Mouse (Mus musculus) v-Abl transformed pro-B cells (cell line): Measurements from ENCODE around the gene Gfi1b.

ENCODE experiments used
- in situ Hi-C, 2 experiments: fragments of 400-800 bp; cut with MboI; formaldehyde crosslinking; loops; one replicate each; pipeline ENCODE4 v1.15.1; 2025; ENCODE audit not compliant: unreplicated experiment in 2 of 2

The Gfi1b gene

DNA sequence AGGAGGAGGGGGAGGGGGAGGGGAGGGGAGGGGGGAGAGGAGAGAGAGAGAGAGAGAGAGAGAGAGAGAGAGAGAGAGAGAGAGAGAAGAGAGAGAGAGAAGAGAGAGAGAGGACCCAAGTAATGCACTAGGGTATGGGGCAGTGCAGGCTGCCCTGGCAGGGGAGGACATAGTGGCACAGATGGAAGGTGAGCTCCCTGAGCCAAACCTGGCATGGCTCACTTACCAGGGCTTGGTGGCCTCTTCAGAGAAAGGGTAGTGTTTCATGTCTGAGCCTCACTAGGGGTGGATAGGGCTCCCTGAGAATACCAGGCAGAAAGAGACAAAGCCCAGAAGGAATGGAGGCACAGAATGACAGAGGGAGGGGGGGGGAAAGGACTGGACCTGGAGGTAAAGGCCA, 58.0 kb downstream of the Gfi1b start:
- in situ Hi-C loops: no loop called here

DNA sequence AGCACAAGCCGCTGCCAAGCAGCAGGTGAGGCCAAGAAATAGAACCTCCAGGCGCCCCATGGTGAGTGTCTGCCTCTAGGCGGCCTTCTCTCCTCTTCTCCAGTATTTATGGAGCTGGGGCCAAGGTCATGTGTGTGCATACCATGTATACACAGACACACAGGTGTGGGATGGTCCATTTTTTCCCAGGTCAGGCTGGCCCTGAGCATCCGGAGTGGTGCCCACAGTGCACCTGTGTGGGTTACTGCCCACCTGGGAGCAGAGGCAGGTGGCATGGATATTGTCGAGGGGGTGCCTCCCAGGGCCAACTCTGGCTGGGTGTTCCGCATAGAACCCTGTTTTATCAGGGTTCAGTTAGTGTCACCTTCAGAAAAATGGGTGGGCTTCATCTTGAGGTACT, 58.5 kb downstream of the Gfi1b start, which contains the start of gene Cel:
Gene Cel, minus strand, starts transcription at position 101 of the 400 bp plus-strand sequence.
- in situ Hi-C loops: no loop called here
